Mouse (Mus musculus): ENCODE results near the gene Atl1. TPM values are rescaled to one million over a fixed set of nuclear protein-coding genes. Genes with fewer than 3 reads are reported as not detected.

The Atl1 gene
- polyA plus RNA-seq, 1 experiment from 2014 or later = 6.2 TPM

DNA sequence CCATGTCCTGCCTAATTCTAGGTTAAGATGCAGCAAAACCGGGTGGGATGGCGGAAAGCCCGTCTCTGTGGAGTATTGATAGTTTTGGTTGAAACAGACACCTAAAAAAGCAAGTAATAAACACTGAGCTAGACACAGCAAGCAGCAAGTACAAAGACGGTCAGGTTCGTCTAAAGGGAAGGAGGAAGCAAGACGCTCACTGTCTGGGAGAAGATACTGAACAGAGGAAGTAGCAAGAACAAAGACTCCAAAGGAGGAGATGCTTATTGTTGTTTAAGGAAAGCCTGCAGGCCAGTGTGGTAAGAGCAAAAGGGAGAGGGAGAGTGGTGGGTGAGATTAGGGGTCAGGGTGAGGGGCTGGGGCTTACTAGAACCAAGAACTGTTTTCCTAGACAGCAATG lies 2.4 kb upstream of the Atl1 start:
- no peaks in the 10 kb centered on the region for H3K9me3 ChIP-seq (replicated peaks; ENCODE audit: control insufficient read depth, low read length)
- peak overlapping the region; percentile 23 for H3K9ac ChIP-seq (ENCODE audit: low read depth, low read length)
- H3K27ac ChIP-seq (ENCODE audit: low read depth, low read length) = peak overlapping the region; percentile 46; the same call in 1 of the 2 replicates
- peak overlapping the region; percentile 65 for H3K4me2 ChIP-seq
- H3K27me3 ChIP-seq (ENCODE audit: control insufficient read depth, insufficient read depth, low read length) = no peaks in the 10 kb centered on the region
- no peaks in the 10 kb centered on the region for H3K36me3 ChIP-seq (ENCODE audit: control insufficient read depth, insufficient read depth, low read length)
- H3K4me1 ChIP-seq (ENCODE audit: control insufficient read depth, insufficient read depth, low read length) = peaks cover 23% of the 10 kb centered on the region
- peak overlapping the region; percentile 19; the same call in 1 of the 2 replicates for H3K4me3 ChIP-seq (ENCODE audit: low read depth, low read length)
- WGBS (ENCODE audit: insufficient replicate concordance) = 44% methylated on average over 6 of the region's 6 CpGs
- no peak for ATAC-seq (replicated peaks; ENCODE audit: insufficient number of reproducible peaks, low FRiP score, low TSS enrichment)

- Histone ChIP-seq H3K4me2 (peak overlapping the region; percentile 65), H3K27ac (ENCODE audit: low read depth, low read length) (peak overlapping the region; percentile 46; the same call in 1 of the 2 replicates), H3K36me3 (ENCODE audit: control insufficient read depth, insufficient read depth, low read length) (no peaks in the 10 kb centered on the region), H3K9me3 (replicated peaks; ENCODE audit: control insufficient read depth, low read length) (no peaks in the 10 kb centered on the region), H3K9ac (ENCODE audit: low read depth, low read length) (peak overlapping the region; percentile 23), H3K4me1 (ENCODE audit: control insufficient read depth, insufficient read depth, low read length) (peaks cover 23% of the 10 kb centered on the region), H3K27me3 (ENCODE audit: control insufficient read depth, insufficient read depth, low read length) (no peaks in the 10 kb centered on the region), H3K4me3 (ENCODE audit: low read depth, low read length) (peak overlapping the region; percentile 19; the same call in 1 of the 2 replicates)
- no peak for ATAC-seq (replicated peaks; ENCODE audit: insufficient number of reproducible peaks, low FRiP score, low TSS enrichment)
- WGBS (ENCODE audit: insufficient replicate concordance) = 13% methylated on average over 5 of the region's 5 CpGs
Measured at GRCm38 (mm10) chr12:69890476-69890875, 1.9 kb upstream of the Atl1 start.

- ATAC-seq (replicated peaks; ENCODE audit: insufficient number of reproducible peaks, low FRiP score, low TSS enrichment) = no peak
- Histone ChIP-seq H3K4me2 (peak overlapping the region; percentile 65), H3K36me3 (ENCODE audit: control insufficient read depth, insufficient read depth, low read length) (no peaks in the 10 kb centered on the region), H3K27ac (ENCODE audit: low read depth, low read length) (peak overlapping the region; percentile 95), H3K9me3 (replicated peaks; ENCODE audit: control insufficient read depth, low read length) (no peaks in the 10 kb centered on the region), H3K9ac (ENCODE audit: low read depth, low read length) (peak overlapping the region; percentile 98), H3K4me1 (ENCODE audit: control insufficient read depth, insufficient read depth, low read length) (peaks cover 23% of the 10 kb centered on the region), H3K27me3 (ENCODE audit: control insufficient read depth, insufficient read depth, low read length) (no peaks in the 10 kb centered on the region), H3K4me3 (ENCODE audit: low read depth, low read length) (peak overlapping the region; percentile 94)
- 40% methylated on average over 3 of the region's 3 CpGs for WGBS (ENCODE audit: insufficient replicate concordance)
Measured at GRCm38 (mm10) chr12:69891721-69892120, 693 bp upstream of the Atl1 start.

DNA sequence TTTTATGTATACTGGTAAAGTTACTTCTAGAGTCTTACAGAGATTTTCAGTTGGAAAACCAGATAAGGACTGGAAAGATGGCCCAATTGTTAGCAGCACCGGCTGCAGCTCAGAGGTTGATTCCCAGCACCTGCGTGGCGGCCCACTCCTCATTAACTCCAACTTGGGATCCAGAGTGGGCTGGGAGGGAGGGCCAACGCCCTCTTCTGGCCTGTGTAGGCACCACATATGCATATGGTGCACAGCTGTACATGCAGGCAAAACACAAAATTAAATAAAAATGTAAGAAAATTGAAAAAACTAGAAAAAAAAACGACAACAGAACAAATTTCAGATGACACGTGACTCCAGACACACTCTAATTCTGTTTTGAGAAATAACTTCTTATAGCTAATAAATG lies 1.5 kb downstream of the Atl1 start:
- Histone ChIP-seq H3K9ac (ENCODE audit: low read depth, low read length) (no peak overlapping the region), H3K4me3 (ENCODE audit: low read depth, low read length) (no peak overlapping the region), H3K4me2 (no peak overlapping the region; the same call in 1 of the 2 replicates), H3K27ac (ENCODE audit: low read depth, low read length) (no peak overlapping the region), H3K4me1 (ENCODE audit: control insufficient read depth, insufficient read depth, low read length) (peaks cover 19% of the 10 kb centered on the region), H3K9me3 (replicated peaks; ENCODE audit: control insufficient read depth, low read length) (no peaks in the 10 kb centered on the region), H3K27me3 (ENCODE audit: control insufficient read depth, insufficient read depth, low read length) (no peaks in the 10 kb centered on the region), H3K36me3 (ENCODE audit: control insufficient read depth, insufficient read depth, low read length) (no peaks in the 10 kb centered on the region)
- ATAC-seq (replicated peaks; ENCODE audit: insufficient number of reproducible peaks, low FRiP score, low TSS enrichment) = no peak
- 67% methylated on average over 6 of the region's 6 CpGs for WGBS (ENCODE audit: insufficient replicate concordance)

DNA sequence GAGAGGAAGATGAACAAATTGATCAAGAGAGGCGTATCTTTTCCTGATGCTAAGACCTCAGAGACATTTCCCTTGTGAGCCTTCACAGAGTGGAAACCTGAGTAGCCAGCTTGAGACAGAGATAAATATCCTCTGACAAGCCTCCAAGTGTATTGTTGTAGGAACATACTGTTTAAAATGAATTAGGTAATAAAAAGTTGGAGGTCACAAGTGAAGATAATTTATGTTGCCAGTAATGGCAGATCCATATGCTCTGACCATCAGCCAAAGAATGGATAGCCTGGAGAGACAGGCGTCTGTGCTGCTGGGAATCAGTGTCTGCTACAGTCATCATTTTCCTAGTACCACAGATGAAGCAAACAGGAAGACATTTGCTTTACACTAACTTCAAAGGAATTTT lies 2.6 kb downstream of the Atl1 start:
- H3K9ac ChIP-seq (ENCODE audit: low read depth, low read length) = no peak overlapping the region
- 59% methylated on average over 2 of the region's 2 CpGs for WGBS (ENCODE audit: insufficient replicate concordance)
- no peak overlapping the region for H3K4me3 ChIP-seq (ENCODE audit: low read depth, low read length)
- no peak for ATAC-seq (replicated peaks; ENCODE audit: insufficient number of reproducible peaks, low FRiP score, low TSS enrichment)
- H3K9me3 ChIP-seq (replicated peaks; ENCODE audit: control insufficient read depth, low read length) = no peaks in the 10 kb centered on the region
- H3K4me2 ChIP-seq = no peak overlapping the region
- H3K27ac ChIP-seq (ENCODE audit: low read depth, low read length) = no peak overlapping the region
- H3K27me3 ChIP-seq (ENCODE audit: control insufficient read depth, insufficient read depth, low read length) = no peaks in the 10 kb centered on the region
- H3K4me1 ChIP-seq (ENCODE audit: control insufficient read depth, insufficient read depth, low read length) = peaks cover 14% of the 10 kb centered on the region
- no peaks in the 10 kb centered on the region for H3K36me3 ChIP-seq (ENCODE audit: control insufficient read depth, insufficient read depth, low read length)

- Histone ChIP-seq H3K9me3 (replicated peaks; ENCODE audit: control insufficient read depth, low read length) (no peaks in the 10 kb centered on the region), H3K4me2 (no peak overlapping the region), H3K4me3 (ENCODE audit: low read depth, low read length) (no peak overlapping the region), H3K27me3 (ENCODE audit: control insufficient read depth, insufficient read depth, low read length) (no peaks in the 10 kb centered on the region), H3K27ac (ENCODE audit: low read depth, low read length) (peak overlapping the region; percentile 35; the same call in 1 of the 2 replicates), H3K9ac (ENCODE audit: low read depth, low read length) (no peak overlapping the region), H3K36me3 (ENCODE audit: control insufficient read depth, insufficient read depth, low read length) (no peaks in the 10 kb centered on the region), H3K4me1 (ENCODE audit: control insufficient read depth, insufficient read depth, low read length) (peaks cover 2% of the 10 kb centered on the region; the same call in 1 of the 2 replicates)
- no peak for ATAC-seq (replicated peaks; ENCODE audit: insufficient number of reproducible peaks, low FRiP score, low TSS enrichment)
- 42% methylated on average over 4 of the region's 4 CpGs for WGBS (ENCODE audit: insufficient replicate concordance)
Measured at GRCm38 (mm10) chr12:69898119-69898518, 5.7 kb downstream of the Atl1 start.

- H3K36me3 ChIP-seq (ENCODE audit: control insufficient read depth, insufficient read depth, low read length) = no peaks in the 10 kb centered on the region
- H3K9ac ChIP-seq (ENCODE audit: low read depth, low read length) = no peak overlapping the region
- H3K27me3 ChIP-seq (ENCODE audit: control insufficient read depth, insufficient read depth, low read length) = 0 out of 2 replicates have a peak, but pooled peaks cover 3% of the 10 kb centered on the region
- H3K4me1 ChIP-seq (ENCODE audit: control insufficient read depth, insufficient read depth, low read length) = peaks cover 8% of the 10 kb centered on the region
- no peaks in the 10 kb centered on the region for H3K9me3 ChIP-seq (replicated peaks; ENCODE audit: control insufficient read depth, low read length)
- 70% methylated on average over 2 of the region's 2 CpGs for WGBS (ENCODE audit: insufficient replicate concordance)
- H3K27ac ChIP-seq (ENCODE audit: low read depth, low read length) = no peak overlapping the region
- ATAC-seq (replicated peaks; ENCODE audit: insufficient number of reproducible peaks, low FRiP score, low TSS enrichment) = no peak
- no peak overlapping the region for H3K4me2 ChIP-seq
- H3K4me3 ChIP-seq (ENCODE audit: low read depth, low read length) = no peak overlapping the region
Measured at GRCm38 (mm10) chr12:69904991-69905390, 12.6 kb downstream of the Atl1 start.

- no peak for ATAC-seq (replicated peaks; ENCODE audit: insufficient number of reproducible peaks, low FRiP score, low TSS enrichment)
- no peak overlapping the region for H3K27ac ChIP-seq (ENCODE audit: low read depth, low read length)
- peak overlapping the region; percentile 58 for H3K9ac ChIP-seq (ENCODE audit: low read depth, low read length)
- WGBS (ENCODE audit: insufficient replicate concordance) = 4% methylated on average over 30 of the region's 30 CpGs
- H3K4me3 ChIP-seq (ENCODE audit: low read depth, low read length) = peak overlapping the region; percentile 43
- H3K4me2 ChIP-seq = peak overlapping the region; percentile 80
- peaks cover 8% of the 10 kb centered on the region for H3K4me1 ChIP-seq (ENCODE audit: control insufficient read depth, insufficient read depth, low read length)
- no peaks in the 10 kb centered on the region for H3K9me3 ChIP-seq (replicated peaks; ENCODE audit: control insufficient read depth, low read length)
- 0 out of 2 replicates have a peak, but pooled peaks cover 3% of the 10 kb centered on the region for H3K27me3 ChIP-seq (ENCODE audit: control insufficient read depth, insufficient read depth, low read length)
- H3K36me3 ChIP-seq (ENCODE audit: control insufficient read depth, insufficient read depth, low read length) = no peaks in the 10 kb centered on the region
Measured at GRCm38 (mm10) chr12:69907667-69908510, 15.5 kb downstream of the Atl1 start.

All from heart, embryonic 11.5 days (tissue).